Mouse (Mus musculus) kidney, adult 8-10 months (tissue): ENCODE results near the gene Klhl3.
A peak's percentile ranks its signal among the peaks of the same experiment; 100 is the strongest.
"Not testable (repeated sequence)": the region's sequence is repeated elsewhere in the genome, so short reads cannot be mapped to it uniquely, and the experiment has no call there.

Experiments used
- DNase-seq, 2 experiments: peaks; one replicate each; pipeline ENCODE4 v3.0.0; 2022

Klhl3 gene

GRCm38 (mm10) chr13:58113061-58113900, at the start of gene Klhl3:
TSS of gene Klhl3 (minus strand) at chr13:58113592.
- peak in 1 of 2 experiments; percentile 44 for DNase-seq

DNA sequence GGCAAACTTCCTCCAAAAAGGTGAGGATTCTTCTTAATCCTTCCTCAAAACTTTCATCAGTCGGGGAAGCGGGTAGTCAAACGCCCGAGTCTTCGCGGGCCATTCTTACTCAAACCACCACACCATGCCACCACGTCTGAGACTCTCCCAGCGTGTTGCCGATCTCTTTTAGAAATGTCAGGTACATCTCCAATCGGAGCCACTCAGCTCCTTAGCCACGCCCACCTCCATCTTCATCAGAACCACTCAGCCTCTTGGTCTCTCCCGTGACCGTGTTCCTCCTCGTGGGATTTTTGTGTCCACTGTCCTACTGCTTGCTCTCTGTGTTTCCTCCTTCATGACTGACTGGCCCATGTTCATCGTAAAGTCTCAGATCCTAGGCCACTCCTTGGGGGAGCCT, 47.4 kb upstream of the Klhl3 start:
- DNase-seq, result no peak

GRCm38 (mm10) chr13:58158099-58158912, 44.9 kb upstream of the Klhl3 start:
- DNase-seq, result peak; percentile 80 to 92

- peak; percentile 85 to 91 for DNase-seq
Observed at GRCm38 (mm10) chr13:58157447-58158098, 44.2 kb upstream of the Klhl3 start, which contains the start of gene Idnk. TSS of gene Idnk (plus strand) at chr13:58157649.

- no peak for DNase-seq
Observed at GRCm38 (mm10) chr13:58157036-58157435, 43.6 kb upstream of the Klhl3 start.

GRCm38 (mm10) chr13:58156031-58156430, 42.6 kb upstream of the Klhl3 start:
- DNase-seq, result no peak

GRCm38 (mm10) chr13:58150442-58150841, 37.0 kb upstream of the Klhl3 start:
- no peak for DNase-seq

DNA sequence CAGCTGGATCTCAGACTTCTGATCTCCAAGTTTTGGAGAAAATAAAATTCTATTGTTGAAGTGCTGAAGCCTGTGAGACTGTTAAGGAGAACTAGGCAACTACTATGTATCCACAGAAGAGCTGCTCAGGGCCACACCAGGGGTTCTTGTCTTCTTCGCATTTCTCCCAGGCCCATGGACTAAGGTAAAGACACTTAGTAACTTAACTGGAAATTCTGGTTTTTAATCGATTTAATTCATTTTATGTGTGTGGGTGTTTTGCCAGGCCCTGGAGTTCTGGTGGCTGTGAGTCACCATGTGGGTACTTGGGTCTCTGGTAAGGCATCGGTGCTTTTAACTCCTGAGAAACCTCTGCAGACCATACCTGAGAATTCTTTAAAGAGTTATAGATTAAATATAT, 36.2 kb upstream of the Klhl3 start:
- DNase-seq, result no peak

DNA sequence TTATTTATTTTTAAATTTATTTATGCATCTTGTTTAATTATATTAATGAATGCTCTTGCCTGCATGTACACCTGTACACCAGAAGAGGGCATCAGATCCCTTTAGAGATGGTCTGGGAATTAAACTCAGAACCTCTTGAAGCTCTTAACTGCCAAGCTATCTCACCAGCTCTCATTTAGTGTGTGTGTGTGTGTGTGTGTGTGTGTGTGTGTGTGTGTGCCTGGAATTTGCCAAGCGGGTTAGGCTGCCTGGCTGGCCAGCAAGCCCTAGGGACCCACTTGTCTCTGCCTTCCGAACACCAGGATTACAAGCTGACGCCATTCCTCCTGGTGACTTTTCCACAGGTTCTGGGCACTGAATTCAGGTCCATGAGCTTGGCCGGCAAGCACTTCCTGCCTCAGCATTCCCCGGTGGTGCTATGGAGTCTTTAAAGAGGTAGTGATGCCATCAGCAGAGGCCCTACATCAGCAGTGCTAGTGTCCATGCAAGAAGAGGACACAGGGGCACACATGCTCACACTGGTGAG, 35.7 kb upstream of the Klhl3 start:
- DNase-seq, result peak in 1 of 2 experiments; percentile 26

DNA sequence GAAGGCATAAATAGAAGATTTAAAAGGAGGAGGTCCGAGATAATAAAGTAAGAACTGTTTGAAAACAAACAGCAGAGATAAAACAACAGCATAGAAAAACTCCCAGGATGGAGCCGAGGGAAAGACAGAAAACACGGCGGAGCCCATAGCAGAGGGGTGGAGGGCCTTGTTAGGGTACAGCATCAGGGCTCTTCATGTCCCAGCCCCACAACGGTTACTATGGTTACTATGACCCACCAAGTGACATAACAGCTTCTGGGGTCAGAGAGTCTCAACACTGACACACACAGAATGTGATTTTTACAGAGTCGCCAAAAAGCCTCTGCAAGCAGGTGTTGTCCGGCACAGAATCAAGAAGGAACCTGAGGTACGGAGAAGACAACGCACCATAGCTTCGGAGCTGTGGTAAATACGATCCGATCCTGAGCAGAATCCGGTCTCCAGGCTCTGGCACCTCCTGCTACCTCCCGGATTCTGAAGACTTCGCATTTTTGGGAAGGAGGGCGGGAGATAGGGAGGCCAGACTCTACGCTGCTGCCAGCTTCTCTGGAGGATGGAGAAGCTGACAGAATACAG, 35.0 kb upstream of the Klhl3 start:
- DNase-seq, result peak in 1 of 2 experiments; percentile 36

- DNase-seq, result no peak
Observed at GRCm38 (mm10) chr13:58147760-58148159, 34.4 kb upstream of the Klhl3 start.

DNA sequence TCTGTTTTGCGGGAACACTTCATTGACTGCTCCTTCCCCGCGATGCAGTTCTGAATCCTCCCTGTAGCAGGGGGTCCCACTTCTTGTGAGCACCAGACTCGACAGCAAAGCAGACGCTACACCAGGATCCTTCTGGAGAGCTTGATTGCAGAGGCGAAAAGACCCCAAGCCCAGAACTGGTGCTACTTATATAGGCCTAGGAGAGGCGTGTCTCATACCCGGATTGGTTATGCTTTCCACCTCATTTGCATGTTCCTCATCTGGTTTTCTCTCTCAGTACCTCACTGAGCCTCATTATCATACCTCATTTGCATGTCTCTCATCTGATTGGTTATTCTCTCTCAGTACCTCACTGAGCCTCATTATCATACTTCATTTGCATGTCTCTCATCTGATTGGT, 33.2 kb upstream of the Klhl3 start:
- DNase-seq, result not testable (repeated sequence)

DNA sequence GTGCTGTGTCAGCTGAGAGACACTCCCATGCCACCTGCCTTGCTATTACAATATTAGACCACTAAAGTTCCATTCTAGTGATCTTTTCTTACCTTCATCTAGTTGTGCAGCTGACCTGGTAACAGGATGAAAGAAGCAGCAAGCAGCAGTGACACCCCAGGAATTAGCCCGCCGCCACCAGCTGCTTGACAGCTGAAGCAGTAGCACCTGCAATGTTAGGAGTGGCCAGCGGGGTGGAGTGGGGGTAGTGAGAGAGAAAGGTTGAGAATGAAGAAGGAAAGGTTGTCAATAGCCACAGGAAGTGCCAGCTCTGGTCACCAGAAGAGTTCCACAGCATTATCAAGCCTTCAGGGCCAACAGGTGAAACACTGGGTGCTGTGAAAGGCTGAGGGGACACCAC, 18.3 kb upstream of the Klhl3 start:
- no peak for DNase-seq

GRCm38 (mm10) chr13:58129687-58130246, 16.4 kb upstream of the Klhl3 start:
- DNase-seq, result no peak

DNA sequence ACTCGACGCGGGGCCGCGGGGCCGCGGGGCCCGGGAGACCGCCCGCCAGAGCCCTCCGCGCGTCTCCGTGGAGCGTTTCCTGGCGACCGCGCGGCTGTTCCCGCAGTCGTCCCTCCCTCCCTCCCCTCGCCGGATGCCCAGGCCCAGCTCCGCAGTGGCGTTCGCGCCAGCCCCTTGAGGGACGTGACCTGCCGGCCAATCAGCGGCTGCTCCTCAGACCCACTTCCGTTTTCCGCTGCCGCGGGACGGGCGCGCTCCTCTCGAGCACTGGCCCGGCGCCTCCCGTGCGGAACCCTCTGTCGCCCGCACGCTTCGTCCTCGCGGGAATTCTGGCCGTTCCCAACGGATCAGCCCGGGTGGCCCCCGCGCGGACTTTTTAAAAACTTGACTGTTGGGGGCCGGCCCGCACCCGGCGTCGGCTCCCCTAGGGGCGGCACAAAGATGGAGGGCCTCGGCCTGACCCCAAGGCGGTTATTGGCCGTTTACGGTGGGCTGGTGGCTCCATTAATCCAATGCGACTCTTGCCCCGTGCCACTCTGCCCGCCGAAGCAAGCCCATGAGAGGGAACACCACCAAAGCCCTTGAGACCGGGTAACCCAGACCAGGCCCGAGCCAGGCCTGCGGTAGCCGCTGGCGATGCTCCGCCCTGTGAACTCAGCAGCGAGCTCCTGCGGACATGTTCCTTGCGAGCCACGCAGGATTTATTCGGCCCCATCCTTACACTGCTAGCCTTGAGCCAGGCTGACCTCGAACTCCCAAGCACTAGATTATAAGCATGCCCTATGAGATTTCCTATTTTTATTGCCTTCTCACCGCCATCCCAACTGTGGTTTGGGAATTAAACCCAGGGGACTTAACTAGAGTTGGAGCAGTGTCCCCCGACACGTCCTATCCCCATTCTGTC, 15.6 kb upstream of the Klhl3 start:
- DNase-seq, result peak; percentile 96

DNA sequence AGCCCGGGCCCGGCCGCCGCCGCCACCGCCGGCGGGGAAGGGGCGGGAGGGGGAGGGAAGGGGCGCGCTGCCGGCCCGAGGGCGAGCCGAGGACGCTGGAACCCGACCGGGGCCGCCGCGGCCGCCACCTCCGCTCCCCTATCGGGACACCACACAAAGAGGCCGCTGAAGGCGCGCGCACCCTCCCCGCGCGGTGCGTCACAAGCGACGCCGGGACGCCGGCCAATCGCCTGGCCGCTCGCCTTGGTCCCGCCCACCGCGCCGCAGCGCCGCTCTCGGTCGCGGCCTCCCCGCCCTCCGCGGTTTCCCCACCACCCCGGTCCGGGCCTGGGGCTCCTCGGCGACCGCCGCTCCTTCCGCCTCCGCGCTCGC, 15.0 kb upstream of the Klhl3 start, which contains the start of gene Hnrnpa0:
Gene Hnrnpa0, minus strand, starts transcription at position 161 of the 372 bp plus-strand sequence.
- DNase-seq, result peak; percentile 89 to 90

- DNase-seq, result peak in 1 of 2 experiments; percentile 43
Observed at GRCm38 (mm10) chr13:58127766-58128361, 14.5 kb upstream of the Klhl3 start.

DNA sequence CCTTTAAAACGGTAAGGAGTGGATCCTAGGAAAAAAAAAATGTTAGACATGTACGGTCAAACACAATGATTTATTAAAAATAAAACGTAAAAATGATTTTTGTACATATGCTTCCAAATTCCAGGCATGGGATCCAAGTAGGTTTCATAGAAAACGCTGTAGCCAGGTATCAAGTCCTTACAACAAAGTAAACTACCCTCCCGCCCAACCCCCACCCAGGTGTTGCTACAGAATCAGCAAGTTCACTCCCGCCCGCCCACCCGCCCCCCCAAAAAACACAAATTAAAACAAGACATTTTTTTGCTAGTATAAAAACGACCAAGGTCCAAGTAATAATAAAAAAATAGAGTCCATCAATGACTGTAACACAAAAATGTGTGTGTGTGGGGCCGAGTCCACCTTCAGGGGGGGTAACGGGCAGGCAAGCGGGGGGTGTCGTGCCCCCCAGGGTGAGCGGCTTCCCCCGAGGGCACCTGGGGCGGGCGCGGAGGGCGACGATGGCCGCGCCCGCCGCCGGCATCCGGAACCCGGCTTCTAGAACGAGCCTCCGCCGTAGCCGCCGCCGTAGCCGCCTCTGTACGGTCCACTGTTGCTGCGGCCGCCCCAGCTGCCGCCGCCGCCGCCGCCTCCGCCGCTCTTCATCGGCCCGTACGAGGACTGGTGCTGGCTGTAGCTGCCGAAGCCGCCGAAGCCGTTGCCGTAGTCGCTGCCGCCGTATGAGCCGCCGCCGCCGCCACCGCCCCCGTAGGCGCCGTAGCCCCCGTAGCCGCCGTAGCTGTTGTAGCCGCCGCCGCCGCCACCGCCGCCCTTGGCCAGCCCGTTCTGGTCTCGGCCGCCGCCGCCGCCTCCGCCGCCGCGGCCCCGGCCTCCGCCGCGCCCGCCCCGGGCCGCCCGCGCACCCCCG, 13.7 kb upstream of the Klhl3 start:
- no peak for DNase-seq

DNA sequence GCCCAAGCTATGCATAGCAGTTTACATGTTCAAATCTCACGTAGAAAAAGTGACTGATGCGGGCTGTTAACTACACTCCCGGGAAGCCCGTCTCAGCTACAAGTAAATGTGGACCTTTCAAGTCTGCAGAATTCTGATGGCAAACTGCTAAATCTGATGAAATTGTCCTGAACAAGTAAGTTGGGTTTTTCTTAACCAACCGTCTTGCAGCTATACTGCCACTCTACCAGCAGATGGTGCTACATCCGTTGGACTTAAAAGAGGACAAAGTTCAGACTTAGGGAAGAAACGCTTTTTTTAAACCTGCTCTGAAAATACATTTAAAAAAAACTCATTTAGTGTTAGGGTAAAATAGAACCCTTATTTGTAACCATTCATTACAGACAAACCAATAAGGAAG, 12.7 kb upstream of the Klhl3 start:
- peak; percentile 46 to 63 for DNase-seq

DNA sequence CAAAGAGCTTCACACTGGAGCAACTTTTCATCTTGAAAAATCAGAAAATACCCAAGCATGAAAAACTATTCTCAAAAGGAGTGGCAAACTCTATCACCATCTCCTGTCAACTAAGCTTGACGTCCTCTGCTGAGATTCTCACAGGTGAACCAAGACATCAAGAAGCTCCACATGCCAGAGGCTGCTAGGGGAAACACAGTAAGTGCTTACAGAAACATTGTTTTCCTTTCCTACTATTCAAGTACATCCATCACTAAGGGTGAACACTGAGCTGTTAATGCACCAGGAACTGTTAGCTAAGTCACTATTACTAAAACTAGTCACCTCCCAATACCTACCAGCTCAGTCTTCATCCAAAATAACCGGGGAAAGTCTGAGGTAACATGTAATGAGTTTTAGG, 11.6 kb upstream of the Klhl3 start:
- DNase-seq, result no peak
